Mouse (Mus musculus): ENCODE measurements at regions not wholly inside any gene's neighbourhood (a gene's known extent, or its start where the extent isn't known, plus 50 kb on each side); places are given as distances from the start of the nearest gene placed in this dataset.
"Not testable (repeated sequence)": the region's sequence is repeated elsewhere in the genome, so short reads cannot be mapped to it uniquely, and the experiment has no call there.

GRCm38 (mm10) chr8:5523281-5523680, 418.1 kb upstream of the Slc10a2 start:
- DNase-seq (ENCODE audit: low spot score in 2 of 2) = no peak

DNA sequence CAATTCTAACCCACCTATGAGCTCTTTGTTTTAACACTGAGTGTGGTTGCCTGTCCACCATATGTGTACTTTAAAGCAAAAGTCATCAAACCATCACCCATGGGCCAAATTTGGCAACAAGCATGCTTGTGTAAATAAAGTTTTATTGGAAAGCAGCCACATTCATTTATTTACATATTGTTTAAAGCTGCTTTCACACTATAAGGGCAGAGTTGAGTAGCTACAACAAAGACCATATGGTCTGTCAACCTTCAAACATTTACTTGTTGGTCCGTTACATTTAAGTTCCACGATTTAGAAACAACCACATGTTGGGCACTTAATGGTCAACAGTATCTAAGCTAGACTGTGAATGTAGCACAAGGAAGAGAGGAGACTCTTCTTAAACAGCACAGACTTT, 390.7 kb upstream of the Slc10a2 start:
- no peak for DNase-seq (ENCODE audit: low spot score in 2 of 2)

GRCm38 (mm10) chr8:5490491-5490890, 385.3 kb upstream of the Slc10a2 start:
- DNase-seq (ENCODE audit: low spot score in 2 of 2) = no peak

DNA sequence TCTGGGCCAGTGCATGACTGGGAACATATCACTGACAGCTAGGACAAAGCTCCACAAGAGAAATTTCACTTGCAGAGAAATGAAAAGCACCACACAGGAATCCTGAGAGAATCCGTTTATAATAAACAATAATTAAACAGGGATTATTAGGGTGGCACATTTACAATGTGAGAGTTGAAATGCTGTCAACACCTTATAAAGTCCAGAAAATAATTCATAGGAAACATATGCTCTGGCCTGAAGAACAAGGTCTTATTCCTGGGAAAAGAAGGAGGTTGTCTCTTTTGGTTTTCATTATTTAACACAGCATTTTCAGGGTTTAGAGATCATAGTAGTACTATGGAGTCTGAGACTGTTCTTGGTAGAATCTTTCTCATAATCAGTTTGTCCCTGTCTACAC, 377.8 kb upstream of the Slc10a2 start:
- DNase-seq (ENCODE audit: low spot score in 2 of 2) = no peak

- DNase-seq (ENCODE audit: low spot score in 2 of 2) = no peak
These were observed 367.8 kb upstream of the Slc10a2 start for GRCm38 (mm10) chr8:5472999-5473398.

GRCm38 (mm10) chr8:5472582-5472981, 367.4 kb upstream of the Slc10a2 start:
- no peak for DNase-seq (ENCODE audit: low spot score in 2 of 2)

GRCm38 (mm10) chr8:5457619-5458018, 352.5 kb upstream of the Slc10a2 start:
- DNase-seq (ENCODE audit: low spot score in 2 of 2) = no peak

GRCm38 (mm10) chr8:5453469-5453868, 348.3 kb upstream of the Slc10a2 start:
- DNase-seq (ENCODE audit: low spot score in 2 of 2) = no peak

DNA sequence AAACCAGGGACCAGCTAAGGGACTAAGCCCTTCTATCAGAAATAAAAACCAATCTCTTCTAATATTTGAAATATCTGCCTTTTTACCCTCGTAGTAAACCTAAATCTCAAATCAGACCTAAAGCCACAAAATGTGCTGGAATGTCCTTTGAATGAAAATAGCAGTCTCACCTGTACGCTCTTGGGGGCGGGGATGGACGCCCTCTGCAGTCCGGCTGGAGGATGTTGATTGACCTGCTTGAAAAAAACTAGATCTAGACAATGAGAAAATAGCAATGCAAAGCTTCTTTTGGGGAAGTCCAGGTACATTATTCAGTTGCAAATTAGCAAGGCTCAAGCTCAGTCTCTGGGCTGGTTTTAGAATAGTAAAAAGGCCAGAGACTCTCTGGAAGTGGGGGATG, 337.1 kb upstream of the Slc10a2 start:
- not testable (repeated sequence) for DNase-seq (ENCODE audit: low spot score in 2 of 2)

DNA sequence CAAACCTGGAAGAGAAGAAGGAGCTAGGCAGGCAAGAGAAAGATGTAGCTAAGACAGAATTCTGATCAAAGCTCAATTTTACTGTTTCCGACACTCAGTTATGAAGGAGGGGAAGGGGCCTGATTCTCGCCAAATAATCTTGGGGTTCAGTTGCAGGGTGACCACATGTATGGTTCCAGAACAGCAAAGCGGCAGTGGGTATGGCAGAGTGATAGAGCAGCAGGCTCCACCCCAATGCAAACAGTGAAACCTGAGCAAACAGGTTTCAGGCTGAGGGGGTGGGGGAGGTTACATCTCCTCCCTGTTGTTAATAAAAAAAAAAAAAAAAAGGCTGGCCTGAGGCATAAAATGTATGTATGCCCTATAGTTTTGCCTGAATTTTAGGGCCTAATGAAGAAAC, 335.3 kb upstream of the Slc10a2 start:
- not testable (repeated sequence) for DNase-seq (ENCODE audit: low spot score in 2 of 2)

DNA sequence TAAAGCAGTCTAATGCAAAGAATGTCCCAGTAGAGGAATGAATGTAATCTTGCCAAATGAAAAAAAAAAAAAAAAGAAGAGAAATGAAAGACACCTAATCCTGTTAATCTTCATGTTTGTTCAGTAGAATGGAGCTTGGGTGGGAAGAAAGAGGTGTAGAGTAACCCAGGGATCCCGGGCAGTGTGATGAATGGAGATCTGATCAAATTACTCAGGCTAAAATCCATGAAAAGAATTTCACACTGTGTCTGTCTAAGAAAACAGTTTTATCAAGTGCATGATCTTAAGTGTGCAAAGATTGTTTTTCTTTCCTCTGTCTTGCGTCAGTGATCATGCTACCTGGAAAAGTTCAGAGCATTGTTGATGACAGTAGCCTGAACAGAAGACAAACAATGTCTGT, 333.9 kb upstream of the Slc10a2 start:
- DNase-seq (ENCODE audit: low spot score in 2 of 2) = no peak

DNA sequence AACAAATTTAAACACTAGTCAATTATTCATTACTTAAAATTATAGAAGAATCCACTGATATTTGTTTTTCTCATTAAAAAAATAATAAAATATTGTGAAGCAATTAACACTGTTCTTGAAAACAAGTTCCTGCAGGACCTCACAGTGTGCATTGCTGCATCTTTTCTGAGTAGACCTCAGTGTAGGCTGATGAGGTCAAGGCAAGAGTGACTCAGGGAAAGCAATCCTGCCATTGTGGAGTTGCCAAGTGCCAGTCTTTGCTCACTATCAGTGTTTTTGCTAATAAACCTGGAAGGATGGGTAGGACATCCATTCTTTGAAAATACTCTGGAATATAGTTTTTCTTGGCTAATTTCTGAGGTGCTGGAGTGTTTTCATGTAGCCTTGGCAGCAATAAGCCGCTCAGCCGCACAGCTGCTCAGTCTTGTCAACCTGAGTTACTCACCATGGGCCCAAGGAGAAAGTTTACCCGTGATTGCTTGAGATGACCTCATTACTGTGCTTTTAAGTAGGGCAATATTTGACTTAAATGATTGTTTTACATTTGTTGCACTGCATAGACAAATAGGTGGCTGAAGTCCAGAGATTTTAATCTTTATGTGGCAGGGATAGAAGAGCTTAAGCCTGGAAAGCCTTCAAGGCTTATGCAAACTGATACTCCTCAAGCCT, 323.3 kb upstream of the Slc10a2 start:
- no peak for DNase-seq (ENCODE audit: low spot score in 2 of 2)

GRCm38 (mm10) chr8:5416841-5417240, 311.7 kb upstream of the Slc10a2 start:
- not testable (repeated sequence) for DNase-seq (ENCODE audit: low spot score in 2 of 2)

DNA sequence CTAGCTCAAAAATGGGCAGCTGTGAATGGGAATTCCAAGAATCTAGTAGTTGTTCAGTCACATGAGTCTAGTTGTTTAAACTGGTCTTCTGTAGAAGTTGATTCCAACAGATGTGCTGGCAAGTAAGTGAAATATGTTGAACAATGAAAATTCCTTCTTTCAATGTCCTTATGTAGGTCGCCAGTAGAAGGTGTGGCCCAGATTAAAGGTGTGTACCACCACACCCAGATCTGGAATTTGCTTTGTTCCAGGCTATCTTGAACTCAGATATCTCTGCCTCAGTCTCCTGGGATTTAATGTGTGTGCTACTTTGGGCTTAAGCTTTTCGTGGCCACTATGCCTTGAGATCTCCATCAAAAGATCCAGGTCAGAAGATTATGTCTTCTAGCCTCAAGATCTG, 279.7 kb upstream of the Slc10a2 start:
- no peak for DNase-seq (ENCODE audit: low spot score in 2 of 2)

DNA sequence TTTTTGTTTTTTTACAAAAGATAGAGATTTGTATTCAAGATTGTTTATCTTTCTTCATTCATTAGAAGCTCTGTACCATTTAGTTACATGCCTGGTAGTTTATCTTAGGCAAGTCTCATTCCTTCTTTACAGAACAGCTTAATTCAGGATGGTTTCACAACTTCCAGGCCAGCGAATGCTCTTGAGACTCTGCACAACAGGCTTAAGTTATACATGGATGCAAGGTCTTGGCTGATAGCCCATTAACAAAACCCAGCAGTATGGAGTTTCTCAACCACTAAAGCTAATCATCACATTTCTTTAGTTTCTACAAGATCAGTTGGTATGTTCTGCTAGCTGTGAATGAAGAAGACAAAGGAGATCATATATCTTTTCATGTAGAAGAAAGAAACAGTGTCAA, 272.9 kb upstream of the Slc10a2 start:
- DNase-seq (ENCODE audit: low spot score in 2 of 2) = no peak

DNA sequence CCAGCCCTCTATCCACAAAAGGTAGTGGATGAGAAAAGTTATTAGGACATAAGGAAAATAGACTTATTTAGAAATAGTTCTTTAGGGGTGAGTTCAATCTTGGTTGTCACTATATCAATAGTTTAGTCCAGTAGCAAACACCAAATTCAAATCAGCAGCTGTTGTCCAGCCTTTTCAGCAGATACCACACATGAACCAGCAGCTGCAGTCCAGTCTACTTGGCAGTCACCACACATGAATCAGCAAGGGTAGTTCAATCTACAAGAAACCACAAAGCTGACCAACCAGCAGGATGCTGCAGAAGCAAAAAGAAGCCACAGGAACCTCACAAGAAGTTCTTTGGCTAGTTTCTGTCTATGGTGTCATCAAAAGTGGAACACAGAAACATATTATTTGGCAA, 234.8 kb upstream of the Slc10a2 start:
- no peak for DNase-seq (ENCODE audit: low spot score in 2 of 2)

- no peak for DNase-seq (ENCODE audit: low spot score in 2 of 2)
These were observed 209.4 kb upstream of the Slc10a2 start for GRCm38 (mm10) chr8:5314594-5314993.

DNA sequence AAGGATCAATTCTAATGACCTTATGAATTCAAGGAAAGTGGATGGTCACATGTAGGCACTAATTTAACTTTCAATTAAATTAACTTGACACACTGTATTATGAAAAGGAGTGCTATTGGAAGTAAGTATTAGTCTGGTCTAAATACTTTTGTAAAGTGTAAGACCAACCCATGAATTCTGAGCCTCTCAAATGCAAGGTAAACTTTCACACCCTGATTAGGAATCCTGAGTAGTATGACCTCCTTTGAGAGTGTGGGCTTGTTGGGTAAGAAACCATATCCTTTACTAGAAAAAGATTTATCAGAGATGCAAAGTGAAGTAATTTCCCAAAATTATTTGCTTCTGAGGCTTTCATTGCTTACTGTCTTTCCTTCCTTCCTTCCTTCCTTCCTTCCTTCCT, 194.8 kb upstream of the Slc10a2 start:
- no peak for DNase-seq (ENCODE audit: low spot score in 2 of 2)

DNA sequence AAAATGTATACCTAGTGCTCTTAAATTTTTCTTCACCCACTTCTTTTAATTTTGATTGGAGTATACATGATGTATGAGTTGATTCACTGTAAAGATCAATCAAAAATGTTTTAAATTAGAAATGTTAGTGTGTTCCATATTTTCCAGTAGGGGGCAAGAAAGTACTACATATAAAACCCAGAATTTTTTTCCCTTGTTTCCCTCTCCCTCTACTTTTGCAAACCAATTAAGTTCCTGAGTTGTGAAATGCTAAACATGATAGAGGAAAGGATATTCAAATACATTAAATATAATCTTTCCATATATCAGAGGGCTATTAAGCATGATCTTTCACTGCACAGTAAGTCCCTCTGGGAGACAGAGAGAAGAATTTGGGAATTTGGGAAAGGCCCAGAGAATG, 192.0 kb upstream of the Slc10a2 start:
- no peak for DNase-seq (ENCODE audit: low spot score in 2 of 2)

- DNase-seq (ENCODE audit: low spot score in 2 of 2) = no peak
These were observed 180.6 kb upstream of the Slc10a2 start for GRCm38 (mm10) chr8:5285708-5286161.

- no peak for DNase-seq (ENCODE audit: low spot score in 2 of 2)
These were observed 178.6 kb upstream of the Slc10a2 start for GRCm38 (mm10) chr8:5283799-5284198.

DNA sequence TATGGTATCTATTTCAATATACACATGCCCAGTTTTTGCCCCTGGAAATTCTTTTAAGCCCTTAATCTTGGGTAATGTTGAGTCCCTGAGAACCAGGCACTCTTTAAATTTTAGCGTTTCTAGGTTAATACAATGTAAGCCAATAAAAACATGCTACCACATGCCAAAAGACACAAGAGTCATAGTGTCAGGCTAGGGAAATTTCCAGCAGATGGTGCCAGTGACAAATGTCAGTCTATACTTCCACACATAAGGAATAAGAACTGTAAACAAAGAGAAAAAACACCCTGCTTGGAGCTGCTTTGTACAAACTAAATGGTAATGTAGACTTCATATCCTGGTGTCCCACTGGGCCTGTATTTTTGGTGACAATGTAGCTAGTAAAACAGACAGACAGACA, 157.2 kb upstream of the Slc10a2 start:
- no peak for DNase-seq (ENCODE audit: low spot score in 2 of 2)

DNA sequence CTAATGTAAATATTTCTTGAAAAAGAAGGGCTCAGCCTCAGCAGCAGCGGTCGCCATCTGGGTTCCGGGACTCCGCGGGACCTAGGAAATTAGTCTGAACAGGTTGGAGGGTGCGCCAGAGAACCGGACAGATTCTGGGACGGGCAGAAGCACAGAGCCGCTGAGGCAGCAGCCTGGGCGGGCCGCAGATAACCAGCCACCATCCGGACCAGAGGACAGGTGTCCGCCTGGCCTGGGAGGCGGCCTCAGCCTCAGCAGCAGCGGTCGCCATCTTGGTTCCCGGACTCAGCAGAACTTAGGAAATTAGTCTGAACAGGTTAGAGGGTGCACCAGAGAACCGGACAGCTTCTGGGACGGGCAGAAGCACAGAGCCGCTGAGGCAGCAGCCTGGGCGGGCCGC, 136.7 kb upstream of the Slc10a2 start:
- peak; percentile 3 to 5 for DNase-seq (ENCODE audit: low spot score in 2 of 2)

Data from frontal cortex, postnatal 25 days (tissue).